Mouse (Mus musculus): ENCODE measurements around the gene Armc12. TPM values are rescaled to one million over a fixed set of nuclear protein-coding genes. Genes with fewer than 3 reads are reported as not detected.

Armc12 gene
- polyA plus RNA-seq, 1 experiment from 2014 or later, result not detected

- Histone ChIP-seq H3K27ac (ENCODE audit: low read depth, low read length) (no peak overlapping the region), H3K4me1 (ENCODE audit: control insufficient read depth, insufficient read depth, low read length) (no peaks in the 10 kb centered on the region), H3K9me3 (ENCODE audit: control insufficient read depth, low read length) (no peaks in the 10 kb centered on the region), H3K27me3 (ENCODE audit: control insufficient read depth, insufficient read depth, low read length) (no peaks in the 10 kb centered on the region), H3K36me3 (ENCODE audit: control insufficient read depth, insufficient read depth, low read length) (no peaks in the 10 kb centered on the region), H3K4me2 (ENCODE audit: low read depth, low read length) (peak overlapping the region; percentile 79; the same call in 1 of the 2 replicates), H3K9ac (replicated peaks; ENCODE audit: low read depth, low read length) (no peak overlapping the region), H3K4me3 (ENCODE audit: low read depth, low read length) (peak overlapping the region; percentile 55; the same call in 1 of the 2 replicates)
- WGBS, result 89% methylated on average over 23 of the region's 23 CpGs
- ATAC-seq (ENCODE audit: low read depth), result no peak
Measured at GRCm38 (mm10) chr17:28524009-28524695, 6.5 kb upstream of the Armc12 start.

- Histone ChIP-seq H3K27me3 (ENCODE audit: control insufficient read depth, insufficient read depth, low read length) (no peaks in the 10 kb centered on the region), H3K4me2 (ENCODE audit: low read depth, low read length) (no peak overlapping the region), H3K9ac (replicated peaks; ENCODE audit: low read depth, low read length) (no peak overlapping the region), H3K36me3 (ENCODE audit: control insufficient read depth, insufficient read depth, low read length) (no peaks in the 10 kb centered on the region), H3K4me1 (ENCODE audit: control insufficient read depth, insufficient read depth, low read length) (no peaks in the 10 kb centered on the region), H3K27ac (ENCODE audit: low read depth, low read length) (no peak overlapping the region), H3K4me3 (ENCODE audit: low read depth, low read length) (no peak overlapping the region), H3K9me3 (ENCODE audit: control insufficient read depth, low read length) (no peaks in the 10 kb centered on the region)
- ATAC-seq (ENCODE audit: low read depth), result no peak
- WGBS, result 76% methylated on average over 4 of the region's 4 CpGs
Measured at GRCm38 (mm10) chr17:28524831-28525430, 5.7 kb upstream of the Armc12 start.

- no peak overlapping the region for H3K4me3 ChIP-seq (ENCODE audit: low read depth, low read length)
- H3K36me3 ChIP-seq (ENCODE audit: control insufficient read depth, insufficient read depth, low read length), result no peaks in the 10 kb centered on the region
- no peak overlapping the region for H3K9ac ChIP-seq (replicated peaks; ENCODE audit: low read depth, low read length)
- no peaks in the 10 kb centered on the region for H3K27me3 ChIP-seq (ENCODE audit: control insufficient read depth, insufficient read depth, low read length)
- peak overlapping the region; percentile 16; the same call in 1 of the 2 replicates for H3K4me2 ChIP-seq (ENCODE audit: low read depth, low read length)
- ATAC-seq (ENCODE audit: low read depth), result no peak
- no peaks in the 10 kb centered on the region for H3K4me1 ChIP-seq (ENCODE audit: control insufficient read depth, insufficient read depth, low read length)
- 0 out of 2 replicates have a peak overlapping the region, but pooled peaks have one; percentile 16 for H3K27ac ChIP-seq (ENCODE audit: low read depth, low read length)
- whole genome bisulfite sequencing, result 53% methylated on average over 12 of the region's 12 CpGs
- H3K9me3 ChIP-seq (ENCODE audit: control insufficient read depth, low read length), result no peaks in the 10 kb centered on the region
Measured at GRCm38 (mm10) chr17:28527184-28528042, 3.2 kb upstream of the Armc12 start.

GRCm38 (mm10) chr17:28528043-28528351 lies 2.6 kb upstream of the Armc12 start:
- Histone ChIP-seq H3K9ac (replicated peaks; ENCODE audit: low read depth, low read length) (no peak overlapping the region), H3K27me3 (ENCODE audit: control insufficient read depth, insufficient read depth, low read length) (no peaks in the 10 kb centered on the region), H3K4me2 (ENCODE audit: low read depth, low read length) (peak overlapping the region; percentile 16; the same call in 1 of the 2 replicates), H3K4me3 (ENCODE audit: low read depth, low read length) (no peak overlapping the region), H3K9me3 (ENCODE audit: control insufficient read depth, low read length) (no peaks in the 10 kb centered on the region), H3K4me1 (ENCODE audit: control insufficient read depth, insufficient read depth, low read length) (no peaks in the 10 kb centered on the region), H3K27ac (ENCODE audit: low read depth, low read length) (0 out of 2 replicates have a peak overlapping the region, but pooled peaks have one; percentile 16), H3K36me3 (ENCODE audit: control insufficient read depth, insufficient read depth, low read length) (no peaks in the 10 kb centered on the region)
- WGBS, result 3% methylated on average over 6 of the region's 6 CpGs
- no peak for ATAC-seq (ENCODE audit: low read depth)

GRCm38 (mm10) chr17:28529116-28529515 lies 1.5 kb upstream of the Armc12 start:
- Histone ChIP-seq H3K27ac (ENCODE audit: low read depth, low read length) (no peak overlapping the region), H3K4me1 (ENCODE audit: control insufficient read depth, insufficient read depth, low read length) (no peaks in the 10 kb centered on the region), H3K9ac (replicated peaks; ENCODE audit: low read depth, low read length) (no peak overlapping the region), H3K4me3 (ENCODE audit: low read depth, low read length) (no peak overlapping the region), H3K4me2 (ENCODE audit: low read depth, low read length) (no peak overlapping the region), H3K27me3 (ENCODE audit: control insufficient read depth, insufficient read depth, low read length) (no peaks in the 10 kb centered on the region), H3K36me3 (ENCODE audit: control insufficient read depth, insufficient read depth, low read length) (no peaks in the 10 kb centered on the region), H3K9me3 (ENCODE audit: control insufficient read depth, low read length) (no peaks in the 10 kb centered on the region)
- ATAC-seq (ENCODE audit: low read depth), result no peak
- 75% methylated on average over 4 of the region's 4 CpGs for WGBS

GRCm38 (mm10) chr17:28531946-28532345 lies 1.3 kb downstream of the Armc12 start:
- no peak overlapping the region for H3K9ac ChIP-seq (replicated peaks; ENCODE audit: low read depth, low read length)
- no peak overlapping the region for H3K4me2 ChIP-seq (ENCODE audit: low read depth, low read length)
- no peak overlapping the region for H3K27ac ChIP-seq (ENCODE audit: low read depth, low read length)
- no peaks in the 10 kb centered on the region for H3K36me3 ChIP-seq (ENCODE audit: control insufficient read depth, insufficient read depth, low read length)
- no peaks in the 10 kb centered on the region for H3K27me3 ChIP-seq (ENCODE audit: control insufficient read depth, insufficient read depth, low read length)
- ATAC-seq (ENCODE audit: low read depth), result no peak
- H3K4me1 ChIP-seq (ENCODE audit: control insufficient read depth, insufficient read depth, low read length), result no peaks in the 10 kb centered on the region
- WGBS, result 15% methylated on average over 18 of the region's 18 CpGs
- no peaks in the 10 kb centered on the region for H3K9me3 ChIP-seq (ENCODE audit: control insufficient read depth, low read length)
- H3K4me3 ChIP-seq (ENCODE audit: low read depth, low read length), result no peak overlapping the region

GRCm38 (mm10) chr17:28532557-28532956 lies 2.0 kb downstream of the Armc12 start:
- no peak overlapping the region for H3K27ac ChIP-seq (ENCODE audit: low read depth, low read length)
- H3K4me2 ChIP-seq (ENCODE audit: low read depth, low read length), result no peak overlapping the region
- WGBS, result 89% methylated on average over 7 of the region's 7 CpGs
- no peak for ATAC-seq (ENCODE audit: low read depth)
- H3K9me3 ChIP-seq (ENCODE audit: control insufficient read depth, low read length), result no peaks in the 10 kb centered on the region
- no peak overlapping the region for H3K9ac ChIP-seq (replicated peaks; ENCODE audit: low read depth, low read length)
- H3K36me3 ChIP-seq (ENCODE audit: control insufficient read depth, insufficient read depth, low read length), result no peaks in the 10 kb centered on the region
- no peaks in the 10 kb centered on the region for H3K27me3 ChIP-seq (ENCODE audit: control insufficient read depth, insufficient read depth, low read length)
- H3K4me3 ChIP-seq (ENCODE audit: low read depth, low read length), result no peak overlapping the region
- no peaks in the 10 kb centered on the region for H3K4me1 ChIP-seq (ENCODE audit: control insufficient read depth, insufficient read depth, low read length)

- ATAC-seq (ENCODE audit: low read depth), result no peak
- WGBS, result 85% methylated on average over 13 of the region's 13 CpGs
- H3K4me3 ChIP-seq (ENCODE audit: low read depth, low read length), result no peak overlapping the region
Measured at GRCm38 (mm10) chr17:28533327-28533726, 2.7 kb downstream of the Armc12 start.

GRCm38 (mm10) chr17:28537881-28538280 lies 7.3 kb downstream of the Armc12 start:
- H3K9me3 ChIP-seq (ENCODE audit: control insufficient read depth, low read length), result no peaks in the 10 kb centered on the region
- no peak overlapping the region for H3K4me2 ChIP-seq (ENCODE audit: low read depth, low read length)
- no peaks in the 10 kb centered on the region for H3K36me3 ChIP-seq (ENCODE audit: control insufficient read depth, insufficient read depth, low read length)
- H3K4me1 ChIP-seq (ENCODE audit: control insufficient read depth, insufficient read depth, low read length), result no peaks in the 10 kb centered on the region
- no peak overlapping the region for H3K4me3 ChIP-seq (ENCODE audit: low read depth, low read length)
- WGBS, result 48% methylated on average over 12 of the region's 12 CpGs
- H3K27ac ChIP-seq (ENCODE audit: low read depth, low read length), result no peak overlapping the region
- H3K27me3 ChIP-seq (ENCODE audit: control insufficient read depth, insufficient read depth, low read length), result no peaks in the 10 kb centered on the region
- no peak for ATAC-seq (ENCODE audit: low read depth)
- no peak overlapping the region for H3K9ac ChIP-seq (replicated peaks; ENCODE audit: low read depth, low read length)

More at GRCm38 (mm10) chr17:28533327-28533726, 2.7 kb downstream of the Armc12 start:
- Histone ChIP-seq H3K36me3 (ENCODE audit: control insufficient read depth, insufficient read depth, low read length) (no peaks in the 10 kb centered on the region), H3K4me2 (ENCODE audit: low read depth, low read length) (no peak overlapping the region), H3K9me3 (ENCODE audit: control insufficient read depth, low read length) (no peaks in the 10 kb centered on the region), H3K27ac (ENCODE audit: low read depth, low read length) (no peak overlapping the region), H3K4me1 (ENCODE audit: control insufficient read depth, insufficient read depth, low read length) (no peaks in the 10 kb centered on the region), H3K9ac (replicated peaks; ENCODE audit: low read depth, low read length) (no peak overlapping the region), H3K27me3 (ENCODE audit: control insufficient read depth, insufficient read depth, low read length) (no peaks in the 10 kb centered on the region)
